Mouse (Mus musculus): ENCODE measurements at regions not wholly inside any gene's neighbourhood (a gene's known extent, or its start where the extent isn't known, plus 50 kb on each side); places are given as distances from the start of the nearest gene placed in this dataset.

GRCm38 (mm10) chr8:11088946-11089665 lies 80.8 kb upstream of the Irs2 start:
- Histone ChIP-seq H3K4me3 (replicated peaks) (no peak overlapping the region), H3K36me3 (no peaks in the 10 kb centered on the region), H3K9ac (replicated peaks) (no peak overlapping the region), H3K27ac (no peak overlapping the region), H3K4me2 (replicated peaks) (no peak overlapping the region), H3K27me3 (no peaks in the 10 kb centered on the region), H3K4me1 (replicated peaks) (peaks cover 4% of the 10 kb centered on the region; the same call in 1 of the 2 replicates), H3K9me3 (no peaks in the 10 kb centered on the region)
- WGBS, result 49% methylated on average over 12 of the region's 12 CpGs
- ATAC-seq, result no peak

- no peaks in the 10 kb centered on the region; the same call in 1 of the 2 replicates for H3K4me1 ChIP-seq (replicated peaks)
- no peaks in the 10 kb centered on the region for H3K36me3 ChIP-seq
- no peaks in the 10 kb centered on the region for H3K9me3 ChIP-seq
- H3K9ac ChIP-seq (replicated peaks), result no peak overlapping the region
- no peak overlapping the region for H3K4me3 ChIP-seq (replicated peaks)
- H3K4me2 ChIP-seq (replicated peaks), result no peak overlapping the region
- WGBS, result 59% methylated on average over 1 of the region's 1 CpGs
- H3K27me3 ChIP-seq, result no peaks in the 10 kb centered on the region
- no peak for ATAC-seq
- H3K27ac ChIP-seq, result no peak overlapping the region
Observed at GRCm38 (mm10) chr8:11085244-11085643, 77.0 kb upstream of the Irs2 start.

GRCm38 (mm10) chr8:11084051-11084533 lies 75.8 kb upstream of the Irs2 start:
- H3K9ac ChIP-seq (replicated peaks), result no peak overlapping the region
- H3K36me3 ChIP-seq, result no peaks in the 10 kb centered on the region
- H3K9me3 ChIP-seq, result no peaks in the 10 kb centered on the region
- no peaks in the 10 kb centered on the region for H3K27me3 ChIP-seq
- no peak overlapping the region for H3K4me2 ChIP-seq (replicated peaks)
- no peaks in the 10 kb centered on the region; the same call in 1 of the 2 replicates for H3K4me1 ChIP-seq (replicated peaks)
- no peak overlapping the region for H3K4me3 ChIP-seq (replicated peaks)
- no peak overlapping the region for H3K27ac ChIP-seq
- ATAC-seq, result no peak
- 92% methylated on average over 2 of the region's 2 CpGs for WGBS

GRCm38 (mm10) chr8:11080813-11081212 lies 72.6 kb upstream of the Irs2 start:
- Histone ChIP-seq H3K9ac (replicated peaks) (no peak overlapping the region), H3K27ac (no peak overlapping the region), H3K4me3 (replicated peaks) (no peak overlapping the region), H3K27me3 (no peaks in the 10 kb centered on the region), H3K36me3 (no peaks in the 10 kb centered on the region), H3K9me3 (no peaks in the 10 kb centered on the region), H3K4me1 (replicated peaks) (0 out of 2 replicates have a peak, but pooled peaks cover 9% of the 10 kb centered on the region), H3K4me2 (replicated peaks) (no peak overlapping the region)
- ATAC-seq, result no peak
- WGBS, result 91% methylated on average over 2 of the region's 2 CpGs

GRCm38 (mm10) chr8:11079805-11080204 lies 71.5 kb upstream of the Irs2 start:
- ATAC-seq, result no peak
- Histone ChIP-seq H3K36me3 (no peaks in the 10 kb centered on the region), H3K4me3 (replicated peaks) (no peak overlapping the region), H3K4me1 (replicated peaks) (0 out of 2 replicates have a peak, but pooled peaks cover 9% of the 10 kb centered on the region), H3K9ac (replicated peaks) (no peak overlapping the region), H3K27me3 (no peaks in the 10 kb centered on the region), H3K27ac (no peak overlapping the region), H3K9me3 (no peaks in the 10 kb centered on the region), H3K4me2 (replicated peaks) (no peak overlapping the region)
- WGBS, result 93% methylated on average over 11 of the region's 11 CpGs

GRCm38 (mm10) chr8:11077138-11077537 lies 68.9 kb upstream of the Irs2 start:
- H3K4me1 ChIP-seq (replicated peaks), result 0 out of 2 replicates have a peak, but pooled peaks cover 9% of the 10 kb centered on the region
- H3K4me3 ChIP-seq (replicated peaks), result no peak overlapping the region
- no peak for ATAC-seq
- no peak overlapping the region for H3K27ac ChIP-seq
- H3K27me3 ChIP-seq, result no peaks in the 10 kb centered on the region
- no peaks in the 10 kb centered on the region for H3K36me3 ChIP-seq
- 83% methylated on average over 9 of the region's 9 CpGs for WGBS
- H3K4me2 ChIP-seq (replicated peaks), result no peak overlapping the region
- no peak overlapping the region for H3K9ac ChIP-seq (replicated peaks)
- H3K9me3 ChIP-seq, result no peaks in the 10 kb centered on the region

GRCm38 (mm10) chr8:11071162-11071561 lies 62.9 kb upstream of the Irs2 start:
- Histone ChIP-seq H3K9ac (replicated peaks) (no peak overlapping the region), H3K4me3 (replicated peaks) (no peak overlapping the region), H3K27ac (no peak overlapping the region), H3K36me3 (no peaks in the 10 kb centered on the region), H3K27me3 (no peaks in the 10 kb centered on the region), H3K4me2 (replicated peaks) (no peak overlapping the region), H3K4me1 (replicated peaks) (no peaks in the 10 kb centered on the region), H3K9me3 (no peaks in the 10 kb centered on the region)
- 57% methylated on average over 2 of the region's 2 CpGs for WGBS
- ATAC-seq, result no peak

- whole genome bisulfite sequencing, result 86% methylated on average over 7 of the region's 7 CpGs
- ATAC-seq, result no peak
- H3K4me1 ChIP-seq (replicated peaks), result no peaks in the 10 kb centered on the region
- H3K4me3 ChIP-seq (replicated peaks), result no peak overlapping the region
- no peaks in the 10 kb centered on the region for H3K36me3 ChIP-seq
- no peaks in the 10 kb centered on the region for H3K27me3 ChIP-seq
- no peak overlapping the region for H3K4me2 ChIP-seq (replicated peaks)
- H3K27ac ChIP-seq, result no peak overlapping the region
- H3K9me3 ChIP-seq, result no peaks in the 10 kb centered on the region
- H3K9ac ChIP-seq (replicated peaks), result no peak overlapping the region
Observed at GRCm38 (mm10) chr8:11067450-11067849, 59.2 kb upstream of the Irs2 start.

GRCm38 (mm10) chr8:11065990-11066389 lies 57.7 kb upstream of the Irs2 start:
- WGBS, result 93% methylated on average over 9 of the region's 9 CpGs
- Histone ChIP-seq H3K4me3 (replicated peaks) (no peak overlapping the region), H3K4me2 (replicated peaks) (no peak overlapping the region), H3K9ac (replicated peaks) (no peak overlapping the region), H3K36me3 (no peaks in the 10 kb centered on the region), H3K9me3 (no peaks in the 10 kb centered on the region), H3K27me3 (no peaks in the 10 kb centered on the region), H3K27ac (no peak overlapping the region), H3K4me1 (replicated peaks) (no peaks in the 10 kb centered on the region)
- ATAC-seq, result no peak

GRCm38 (mm10) chr8:11065303-11065702 lies 57.0 kb upstream of the Irs2 start:
- Histone ChIP-seq H3K36me3 (no peaks in the 10 kb centered on the region), H3K27ac (no peak overlapping the region), H3K27me3 (no peaks in the 10 kb centered on the region), H3K9me3 (no peaks in the 10 kb centered on the region), H3K4me3 (replicated peaks) (no peak overlapping the region), H3K4me2 (replicated peaks) (no peak overlapping the region), H3K9ac (replicated peaks) (no peak overlapping the region), H3K4me1 (replicated peaks) (no peaks in the 10 kb centered on the region)
- no peak for ATAC-seq
- 87% methylated on average over 4 of the region's 4 CpGs for WGBS

GRCm38 (mm10) chr8:11063058-11063457 lies 54.8 kb upstream of the Irs2 start:
- no peak for ATAC-seq
- Histone ChIP-seq H3K36me3 (no peaks in the 10 kb centered on the region), H3K4me2 (replicated peaks) (no peak overlapping the region), H3K9ac (replicated peaks) (no peak overlapping the region), H3K27me3 (no peaks in the 10 kb centered on the region), H3K9me3 (no peaks in the 10 kb centered on the region), H3K27ac (no peak overlapping the region), H3K4me3 (replicated peaks) (no peak overlapping the region), H3K4me1 (replicated peaks) (no peaks in the 10 kb centered on the region)
- 93% methylated on average over 8 of the region's 8 CpGs for WGBS

GRCm38 (mm10) chr8:11062348-11062946 lies 54.2 kb upstream of the Irs2 start:
- H3K36me3 ChIP-seq, result no peaks in the 10 kb centered on the region
- H3K9ac ChIP-seq (replicated peaks), result no peak overlapping the region
- H3K4me3 ChIP-seq (replicated peaks), result no peak overlapping the region
- no peaks in the 10 kb centered on the region for H3K9me3 ChIP-seq
- H3K4me2 ChIP-seq (replicated peaks), result no peak overlapping the region
- no peak overlapping the region for H3K27ac ChIP-seq
- no peak for ATAC-seq
- H3K27me3 ChIP-seq, result no peaks in the 10 kb centered on the region
- 70% methylated on average over 3 of the region's 3 CpGs for WGBS
- H3K4me1 ChIP-seq (replicated peaks), result no peaks in the 10 kb centered on the region
